Mouse (Mus musculus): ENCODE results near the gene Vmn1r226. TPM values are rescaled to one million over a fixed set of nuclear protein-coding genes. Genes with fewer than 3 reads are reported as not detected.

The Vmn1r226 gene
- not detected for total RNA-seq (2023)

GRCm38 (mm10) chr17:20682543-20682942 is at the start of gene Vmn1r226:
Gene Vmn1r226 (plus strand): TSS chr17:20682843.

GRCm38 (mm10) chr17:20729543-20729942 is 46.9 kb downstream of the Vmn1r226 start, which contains the start of gene Vmn1r227:
Gene Vmn1r227 (plus strand): TSS chr17:20729843.

Other genes with a start within 250 kb of the Vmn1r226 start
- gene Vmn2r108, start 201.5 kb upstream of the Vmn1r226 start, total RNA-seq (2023) = 0.06 TPM
- not detected for gene Vmn1r225, start 184.7 kb upstream of the Vmn1r226 start, total RNA-seq (2023)
- not detected for gene Vmn2r109, start 118.1 kb upstream of the Vmn1r226 start, total RNA-seq (2023)
- gene Vmn2r110, start 86.4 kb upstream of the Vmn1r226 start, total RNA-seq (2023) = not detected
- gene Fpr-rs3, start 58.0 kb upstream of the Vmn1r226 start, total RNA-seq (2023) = not detected
- gene Vmn1r227, start 47.0 kb downstream of the Vmn1r226 start, total RNA-seq (2023) = not detected
- gene Vmn1r228, start 103.3 kb downstream of the Vmn1r226 start, total RNA-seq (2023) = not detected
- not detected for gene Vmn1r229, start 128.7 kb downstream of the Vmn1r226 start, total RNA-seq (2023)
- gene Vmn1r230, start 157.6 kb downstream of the Vmn1r226 start, total RNA-seq (2023) = not detected
- gene Vmn1r231, start 222.2 kb downstream of the Vmn1r226 start, total RNA-seq (2023) = not detected
- gene Vmn1r232, start 236.9 kb downstream of the Vmn1r226 start, total RNA-seq (2023) = not detected

Data from CD8-positive naive resting alpha-beta T cell, adult 57 days (primary cell).